ENCODE assay signal across 22 mouse cellular contexts in genomic region chr16:44302126-44302892, GRCm38 (mm10). TPM values are rescaled to one million over a fixed set of nuclear protein-coding genes. Genes with fewer than 3 reads are reported as not detected.
DNase-seq lines count a peak whose midpoint lies in the region; ATAC-seq and TF ChIP-seq lines count a peak whose summit lies in the region.
"Had no signal": no experiment of that assay in that cellular context is flagged by ENCODE, and none has a peak within 500 bp of the region (broad histone marks: within the 10 kb centered on the region; RNA-seq: fewer than 3 reads in every experiment).

No protein-coding gene starts in this region.

- TF ChIP-seq CTCF in forebrain, postnatal 0 days (IDR thresholded peaks at IDR 0.05; ENCODE audit: low read depth): no peak
- no peak for TF ChIP-seq CTCF in lung, embryonic 14.5 days (IDR thresholded peaks at IDR 0.05; ENCODE audit: low read depth)

- no peaks in the 10 kb centered on the region for H3K9me3 ChIP-seq in forebrain, postnatal 0 days (ENCODE audit: low read length)
- H3K9me3 ChIP-seq in forebrain, embryonic 13.5 days (replicated peaks): 0 out of 2 replicates have a peak, but pooled peaks cover 6% of the 10 kb centered on the region
- no peaks in the 10 kb centered on the region; the same call in 1 of the 2 replicates for H3K9me3 ChIP-seq in lung, embryonic 14.5 days (ENCODE audit: low read depth, low read length)
- H3K9me3 ChIP-seq in intestine, embryonic 14.5 days (ENCODE audit: control insufficient read depth, low read length): peaks cover 4% of the 10 kb centered on the region; the same call in 1 of the 2 replicates
- no peaks in the 10 kb centered on the region for H3K9me3 ChIP-seq in stomach, embryonic 15.5 days
- H3K9me3 ChIP-seq: embryonic facial prominence, embryonic 15.5 days; heart, embryonic 10.5 days; liver, embryonic 13.5 days; midbrain, embryonic 12.5 days had no signal

- H3K27me3 ChIP-seq in forebrain, postnatal 0 days (ENCODE audit: insufficient read depth, low read length): no peaks in the 10 kb centered on the region
- H3K27me3 ChIP-seq in forebrain, embryonic 13.5 days: no peaks in the 10 kb centered on the region
- no peaks in the 10 kb centered on the region for H3K27me3 ChIP-seq in lung, embryonic 14.5 days (ENCODE audit: insufficient read depth, low read length)
- no peaks in the 10 kb centered on the region for H3K27me3 ChIP-seq in intestine, embryonic 14.5 days (replicated peaks; ENCODE audit: control insufficient read depth, insufficient read depth, low read length)
- no peaks in the 10 kb centered on the region for H3K27me3 ChIP-seq in stomach, embryonic 15.5 days (replicated peaks)
- H3K27me3 ChIP-seq: embryonic facial prominence, embryonic 15.5 days; liver, embryonic 13.5 days; midbrain, embryonic 12.5 days had no signal

- no peaks in the 10 kb centered on the region for H3K4me1 ChIP-seq in forebrain, postnatal 0 days (ENCODE audit: insufficient read depth)
- no peaks in the 10 kb centered on the region for H3K4me1 ChIP-seq in forebrain, embryonic 13.5 days
- H3K4me1 ChIP-seq in lung, embryonic 14.5 days (ENCODE audit: insufficient read depth): no peaks in the 10 kb centered on the region
- H3K4me1 ChIP-seq in intestine, embryonic 14.5 days (replicated peaks; ENCODE audit: control insufficient read depth, insufficient read depth, low read length): no peaks in the 10 kb centered on the region
- H3K4me1 ChIP-seq in stomach, embryonic 15.5 days: no peaks in the 10 kb centered on the region
- H3K4me1 ChIP-seq: embryonic facial prominence, embryonic 15.5 days; heart, embryonic 10.5 days; liver, embryonic 13.5 days; midbrain, embryonic 12.5 days had no signal

- H3K4me3 ChIP-seq in forebrain, postnatal 0 days (ENCODE audit: low read depth, low read length): no peak overlapping the region
- H3K4me3 ChIP-seq in forebrain, embryonic 13.5 days: no peak overlapping the region
- H3K4me3 ChIP-seq in lung, embryonic 14.5 days (ENCODE audit: low read depth, low read length): no peak overlapping the region
- H3K4me3 ChIP-seq in intestine, embryonic 14.5 days (ENCODE audit: low read depth, low read length): no peak overlapping the region
- no peak overlapping the region for H3K4me3 ChIP-seq in stomach, embryonic 15.5 days (replicated peaks)
- H3K4me3 ChIP-seq: embryonic facial prominence, embryonic 15.5 days; forebrain, embryonic 10.5 days; heart, embryonic 10.5 days; layer of hippocampus, adult 2 months; liver, embryonic 13.5 days; midbrain, embryonic 12.5 days had no signal

- WGBS in forebrain, postnatal 0 days: 44% methylated on average over 10 of the region's 10 CpGs
- 56% methylated on average over 10 of the region's 10 CpGs for WGBS in forebrain, embryonic 13.5 days
- WGBS in lung, embryonic 14.5 days: 41% methylated on average over 10 of the region's 10 CpGs
- WGBS in intestine, embryonic 14.5 days: 37% methylated on average over 10 of the region's 10 CpGs
- 41% methylated on average over 10 of the region's 10 CpGs for WGBS in stomach, embryonic 15.5 days

- H3K36me3 ChIP-seq in forebrain, postnatal 0 days (ENCODE audit: insufficient read depth): no peaks in the 10 kb centered on the region
- H3K36me3 ChIP-seq in forebrain, embryonic 13.5 days (ENCODE audit: poor library complexity, severe bottlenecking): no peaks in the 10 kb centered on the region
- no peaks in the 10 kb centered on the region for H3K36me3 ChIP-seq in lung, embryonic 14.5 days (ENCODE audit: insufficient read depth)
- no peaks in the 10 kb centered on the region for H3K36me3 ChIP-seq in intestine, embryonic 14.5 days (ENCODE audit: control insufficient read depth, insufficient read depth, low read length)
- H3K36me3 ChIP-seq in stomach, embryonic 15.5 days: no peaks in the 10 kb centered on the region
- H3K36me3 ChIP-seq: embryonic facial prominence, embryonic 15.5 days; forebrain, embryonic 10.5 days; heart, embryonic 10.5 days; liver, embryonic 13.5 days; midbrain, embryonic 12.5 days had no signal

- DNase-seq in forebrain, postnatal 0 days: peak; percentile 26
- DNase-seq in lung, embryonic 14.5 days: peak; percentile 3
- no peak for DNase-seq in lung, postnatal 25 days (ENCODE audit: low spot score)
- DNase-seq in intestine, embryonic 14.5 days (ENCODE audit: low spot score): no peak
- DNase-seq in urinary bladder, postnatal 4 days (ENCODE audit: low spot score in 2 of 2): no peak
- no peak for DNase-seq in c-Kit-positive CD71-positive TER-119-positive erythroid progenitor cells, embryonic 14.5 days (ENCODE audit: low spot score)
- DNase-seq: adrenal gland, postnatal 10 days; cerebellum, adult 2 months; gastrocnemius, postnatal 25 days; heart, postnatal 4 days; left cerebral cortex, postnatal 4 days; liver, embryonic 13.5 days; lung, postnatal 36 days; spleen, adult 18-20 months had no signal

- no peak overlapping the region for H3K4me2 ChIP-seq in forebrain, postnatal 0 days (ENCODE audit: low read depth)
- H3K4me2 ChIP-seq in forebrain, embryonic 13.5 days: no peak overlapping the region
- no peak overlapping the region for H3K4me2 ChIP-seq in lung, embryonic 14.5 days
- peak overlapping the region; percentile 24 for H3K4me2 ChIP-seq in intestine, embryonic 14.5 days (ENCODE audit: low read length)
- peak overlapping the region; percentile 29; the same call in 1 of the 2 replicates for H3K4me2 ChIP-seq in stomach, embryonic 15.5 days
- H3K4me2 ChIP-seq: embryonic facial prominence, embryonic 15.5 days; liver, embryonic 13.5 days; midbrain, embryonic 12.5 days had no signal

- no peak overlapping the region for H3K27ac ChIP-seq in forebrain, postnatal 0 days (ENCODE audit: low read depth, low read length)
- no peak overlapping the region for H3K27ac ChIP-seq in forebrain, embryonic 13.5 days
- no peak overlapping the region for H3K27ac ChIP-seq in lung, embryonic 14.5 days (ENCODE audit: low read depth)
- H3K27ac ChIP-seq in intestine, embryonic 14.5 days (ENCODE audit: low read depth): no peak overlapping the region
- 0 out of 2 replicates have a peak overlapping the region, but pooled peaks have one; percentile 26 for H3K27ac ChIP-seq in stomach, embryonic 15.5 days
- H3K27ac ChIP-seq: embryonic facial prominence, embryonic 15.5 days; forebrain, embryonic 10.5 days; heart, embryonic 10.5 days; hindbrain, postnatal 0 days; layer of hippocampus, adult 2 months; liver, embryonic 13.5 days; midbrain, embryonic 12.5 days had no signal

- no peak overlapping the region for H3K9ac ChIP-seq in forebrain, postnatal 0 days
- no peak overlapping the region for H3K9ac ChIP-seq in forebrain, embryonic 13.5 days
- no peak overlapping the region for H3K9ac ChIP-seq in lung, embryonic 14.5 days
- H3K9ac ChIP-seq in intestine, embryonic 14.5 days (ENCODE audit: low read length): no peak overlapping the region
- no peak overlapping the region for H3K9ac ChIP-seq in stomach, embryonic 15.5 days
- H3K9ac ChIP-seq: embryonic facial prominence, embryonic 15.5 days; liver, embryonic 13.5 days; midbrain, embryonic 12.5 days had no signal

- ATAC-seq in forebrain, postnatal 0 days: no peak; the same call in 1 of the 2 replicates
- ATAC-seq in forebrain, embryonic 13.5 days: no peak
- ATAC-seq in lung, embryonic 14.5 days (ENCODE audit: insufficient read depth): no peak
- ATAC-seq in intestine, embryonic 14.5 days (replicated peaks; ENCODE audit: low FRiP score, low TSS enrichment, low read depth): no peak
- ATAC-seq in stomach, embryonic 15.5 days (ENCODE audit: insufficient read depth, low FRiP score, low read depth): peak; percentile 31; the same call in 1 of the 2 replicates
- ATAC-seq: hindbrain, postnatal 0 days had no signal

RNA-seq across cellular contexts. Expression of gene Sidt1, which starts 30.7 kb away (rescaled TPM):
- 13.4 and 22.0 TPM in 2 replicates for total RNA-seq in forebrain, postnatal 0 days (2014; rRNA removed)
- polyA plus RNA-seq in forebrain, postnatal 0 days (2015; fragmentation: Nextera tagmentation; extraction: Ambion mirVana): 10.0 and 12.7 TPM in 2 replicates
- polyA plus RNA-seq in forebrain, embryonic 13.5 days (2015; fragmentation: Nextera tagmentation; extraction: Ambion mirVana): 0.67 and 0.70 TPM in 2 replicates
- 0.20 and 0.26 TPM in 2 replicates for polyA plus RNA-seq in lung, embryonic 14.5 days (2014; fragmentation: Nextera tagmentation; extraction: Ambion mirVana)
- polyA plus RNA-seq in intestine, embryonic 14.5 days (2014; fragmentation: Nextera tagmentation; extraction: Ambion mirVana): 1.1 TPM in 2 replicates
- polyA plus RNA-seq in stomach, embryonic 15.5 days (2015; fragmentation: Nextera tagmentation; extraction: Ambion mirVana): 3.8 and 4.7 TPM in 2 replicates
- polyA plus RNA-seq: heart, embryonic 10.5 days had no signal

RNA-seq across cellular contexts. Expression of gene Spice1, which starts 44.6 kb away (rescaled TPM):
- 13.2 and 14.5 TPM in 2 replicates for total RNA-seq in forebrain, postnatal 0 days (2014; rRNA removed)
- 7.1 and 12.0 TPM in 2 replicates for polyA plus RNA-seq in forebrain, postnatal 0 days (2015; fragmentation: Nextera tagmentation; extraction: Ambion mirVana)
- polyA plus RNA-seq in forebrain, embryonic 13.5 days (2015; fragmentation: Nextera tagmentation; extraction: Ambion mirVana): 26.8 and 28.2 TPM in 2 replicates
- polyA plus RNA-seq in lung, embryonic 14.5 days (2014; fragmentation: Nextera tagmentation; extraction: Ambion mirVana): 30.6 and 33.5 TPM in 2 replicates
- 31.3 and 31.6 TPM in 2 replicates for polyA plus RNA-seq in intestine, embryonic 14.5 days (2014; fragmentation: Nextera tagmentation; extraction: Ambion mirVana)
- polyA plus RNA-seq in stomach, embryonic 15.5 days (2015; fragmentation: Nextera tagmentation; extraction: Ambion mirVana): 28.3 and 28.7 TPM in 2 replicates

Comparison
In these comparisons a context has a peak if more than half of its experiments do, and no peak if none do; other contexts are left out.
1. DNase-seq: peak in forebrain, postnatal 0 days (single experiment) and lung, embryonic 14.5 days (single experiment); none in lung, postnatal 25 days (single experiment), intestine, embryonic 14.5 days (single experiment), urinary bladder, postnatal 4 days (0 of 2) and c-Kit-positive CD71-positive TER-119-positive erythroid progenitor cells, embryonic 14.5 days (single experiment).
2. H3K4me2 ChIP-seq: peak in intestine, embryonic 14.5 days (single experiment) and stomach, embryonic 15.5 days (single experiment); none in forebrain, postnatal 0 days (single experiment), forebrain, embryonic 13.5 days (single experiment) and lung, embryonic 14.5 days (single experiment).